Mouse (Mus musculus) bone marrow, adult 2 months (tissue): ENCODE results near the gene Zfpm1.

Source experiments
- CTCF ChIP-seq: fragments of 200-500 bp; IDR thresholded peaks from 2 replicates; pipeline ENCODE4 v1.5.1; 2011; ENCODE audit warnings: low read length, control low read depth; ENCODE audit not compliant: control insufficient read depth, insufficient read depth
- POLR2A ChIP-seq: fragments of 200-500 bp; IDR thresholded peaks from 2 replicates; pipeline ENCODE4 v1.6.1; 2011; ENCODE audit warnings: low read depth, mild to moderate bottlenecking, control low read depth, low read length, borderline replicate concordance; ENCODE audit not compliant: control insufficient read depth

- TF ChIP-seq POLR2A, result no peak
- no peak for TF ChIP-seq CTCF
Observed at GRCm38 (mm10) chr8:122375751-122376364, 93.9 kb downstream of the Zfpm1 start.
